Mouse (Mus musculus): ENCODE measurements at regions not wholly inside any gene's neighbourhood (a gene's known extent, or its start where the extent isn't known, plus 50 kb on each side); places are given as distances from the start of the nearest gene placed in this dataset.

DNA sequence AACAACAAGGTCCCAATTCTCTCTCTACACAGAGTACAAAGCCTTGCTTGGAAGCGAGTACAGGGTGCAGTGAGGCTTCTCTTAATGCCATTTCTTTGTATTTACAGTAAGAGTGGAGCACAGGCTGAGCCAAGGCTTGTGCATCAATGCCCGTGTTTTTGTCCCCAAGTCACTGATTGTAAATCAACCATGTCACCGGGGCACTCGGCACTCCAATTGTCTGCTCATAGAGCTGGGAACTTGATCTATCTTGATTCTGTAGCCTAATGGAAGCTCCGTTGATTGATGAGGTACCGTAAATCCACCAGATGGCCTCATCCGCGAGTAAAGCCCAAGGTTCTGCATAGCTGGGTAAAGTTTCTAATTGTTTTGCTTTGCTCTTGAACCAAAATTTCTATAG is 152.1 kb upstream of the Fam98a start:
- H3K27me3 ChIP-seq: no peaks in the 10 kb centered on the region
- no peak for ATAC-seq (ENCODE audit: low FRiP score, low read depth)
- H3K4me3 ChIP-seq: no peak overlapping the region
- WGBS: 26% methylated on average over 8 of the region's 8 CpGs
- no peak overlapping the region for H3K9ac ChIP-seq
- H3K4me1 ChIP-seq: no peaks in the 10 kb centered on the region
- H3K4me2 ChIP-seq (replicated peaks): no peak overlapping the region
- no peak overlapping the region for H3K27ac ChIP-seq
- H3K36me3 ChIP-seq: no peaks in the 10 kb centered on the region
- H3K9me3 ChIP-seq: no peaks in the 10 kb centered on the region

DNA sequence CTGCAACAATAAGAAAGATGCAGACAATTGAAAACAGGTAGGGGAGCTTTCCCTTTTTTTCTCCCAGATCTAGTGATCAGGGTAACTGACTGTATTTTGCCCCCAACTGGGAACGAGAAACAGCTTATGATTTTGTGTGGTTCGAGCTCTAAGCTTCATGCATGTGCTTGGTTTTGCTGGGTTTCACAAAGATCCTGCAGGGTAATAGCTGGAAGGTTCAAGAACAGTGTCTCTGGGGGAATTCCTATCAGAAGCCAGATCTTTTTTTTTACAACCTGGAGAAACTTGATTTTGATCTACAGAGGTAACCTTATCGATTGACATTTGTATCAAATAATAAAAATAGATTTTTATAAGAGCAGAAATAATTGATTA is 145.0 kb upstream of the Fam98a start:
- H3K27ac ChIP-seq: no peak overlapping the region
- no peak overlapping the region for H3K4me3 ChIP-seq
- no peak for ATAC-seq (ENCODE audit: low FRiP score, low read depth)
- no peaks in the 10 kb centered on the region for H3K36me3 ChIP-seq
- no peaks in the 10 kb centered on the region for H3K27me3 ChIP-seq
- H3K9me3 ChIP-seq: no peaks in the 10 kb centered on the region
- 75% methylated on average over 3 of the region's 3 CpGs for WGBS
- no peak overlapping the region for H3K4me2 ChIP-seq (replicated peaks)
- H3K4me1 ChIP-seq: no peaks in the 10 kb centered on the region
- H3K9ac ChIP-seq: no peak overlapping the region

DNA sequence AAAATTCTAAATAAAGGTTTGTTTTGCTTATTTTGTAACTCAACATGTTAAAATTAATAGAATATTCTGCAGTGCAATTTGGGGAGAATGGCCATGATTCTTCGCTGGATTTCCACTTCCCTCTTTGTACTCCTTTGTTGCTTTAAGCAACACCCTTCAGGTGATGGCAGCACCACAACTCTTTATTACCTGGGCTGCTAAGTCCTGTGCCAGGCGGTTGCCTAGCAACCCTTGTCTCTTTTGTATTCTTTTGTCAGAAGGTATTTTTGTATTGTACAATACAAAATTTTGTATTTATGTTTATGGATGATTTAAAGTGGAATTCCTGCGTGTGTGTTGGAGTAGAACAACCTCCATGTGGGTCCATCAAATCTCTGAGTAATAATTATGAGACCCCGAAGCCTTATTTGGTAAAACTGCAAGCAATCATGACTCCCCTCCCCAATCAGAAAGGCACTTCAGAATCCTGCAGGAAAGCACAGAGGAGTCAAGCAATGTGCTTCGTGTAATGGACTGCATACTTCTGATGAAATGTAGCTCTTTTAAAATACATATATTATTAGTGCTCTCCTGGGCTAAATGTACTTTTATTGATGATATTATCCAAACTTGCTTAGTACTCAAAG is 144.5 kb upstream of the Fam98a start:
- H3K4me2 ChIP-seq (replicated peaks): no peak overlapping the region
- H3K27ac ChIP-seq: no peak overlapping the region
- no peak overlapping the region for H3K4me3 ChIP-seq
- 68% methylated on average over 5 of the region's 5 CpGs for WGBS
- H3K9ac ChIP-seq: no peak overlapping the region
- no peaks in the 10 kb centered on the region for H3K9me3 ChIP-seq
- no peak for ATAC-seq (ENCODE audit: low FRiP score, low read depth)
- no peaks in the 10 kb centered on the region for H3K36me3 ChIP-seq
- no peaks in the 10 kb centered on the region for H3K27me3 ChIP-seq
- no peaks in the 10 kb centered on the region for H3K4me1 ChIP-seq

GRCm38 (mm10) chr17:75685927-75686326 is 134.2 kb upstream of the Fam98a start:
- Histone ChIP-seq H3K4me3 (no peak overlapping the region), H3K9ac (no peak overlapping the region), H3K27ac (no peak overlapping the region), H3K4me2 (replicated peaks) (no peak overlapping the region), H3K27me3 (no peaks in the 10 kb centered on the region), H3K36me3 (no peaks in the 10 kb centered on the region), H3K4me1 (no peaks in the 10 kb centered on the region), H3K9me3 (no peaks in the 10 kb centered on the region)
- ATAC-seq (ENCODE audit: low FRiP score, low read depth): no peak; the same call in 1 of the 2 replicates

DNA sequence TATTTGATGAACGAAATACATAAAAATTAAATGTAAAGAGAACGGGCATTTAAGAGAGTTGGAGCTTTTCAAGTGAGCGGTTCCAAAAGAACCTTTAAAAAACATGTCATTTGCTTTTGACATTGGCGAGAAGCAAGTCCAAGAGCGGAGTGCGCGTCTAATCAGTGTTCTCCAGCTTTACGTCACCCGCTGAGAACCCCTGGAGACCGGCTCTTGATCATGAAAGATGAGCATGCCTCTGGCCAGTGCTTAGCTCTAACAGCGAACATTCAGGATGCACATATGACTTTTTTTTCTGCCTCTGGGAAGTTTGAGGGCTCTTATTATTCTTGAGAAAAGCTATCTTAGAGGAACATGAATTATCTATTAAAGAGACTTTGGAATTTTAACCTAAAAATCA is 95.2 kb upstream of the Fam98a start:
- WGBS: 85% methylated on average over 11 of the region's 11 CpGs

GRCm38 (mm10) chr17:75644698-75645097 is 93.0 kb upstream of the Fam98a start:
- Histone ChIP-seq H3K27ac (no peak overlapping the region), H3K9me3 (no peaks in the 10 kb centered on the region), H3K27me3 (no peaks in the 10 kb centered on the region), H3K4me2 (replicated peaks) (no peak overlapping the region), H3K4me3 (no peak overlapping the region), H3K36me3 (no peaks in the 10 kb centered on the region), H3K9ac (no peak overlapping the region), H3K4me1 (no peaks in the 10 kb centered on the region)
- 82% methylated on average over 5 of the region's 5 CpGs for whole genome bisulfite sequencing
- no peak for ATAC-seq (ENCODE audit: low FRiP score, low read depth)

More for the DNA sequence above, 95.2 kb upstream of the Fam98a start:
- no peaks in the 10 kb centered on the region for H3K27me3 ChIP-seq
- H3K4me1 ChIP-seq: no peaks in the 10 kb centered on the region
- no peak overlapping the region for H3K9ac ChIP-seq
- no peaks in the 10 kb centered on the region for H3K9me3 ChIP-seq
- H3K36me3 ChIP-seq: no peaks in the 10 kb centered on the region
- H3K27ac ChIP-seq: no peak overlapping the region
- H3K4me2 ChIP-seq (replicated peaks): no peak overlapping the region
- no peak for ATAC-seq (ENCODE audit: low FRiP score, low read depth)
- no peak overlapping the region for H3K4me3 ChIP-seq

- no peaks in the 10 kb centered on the region for H3K27me3 ChIP-seq
- no peak overlapping the region for H3K27ac ChIP-seq
- H3K9me3 ChIP-seq: no peaks in the 10 kb centered on the region
- 76% methylated on average over 3 of the region's 3 CpGs for whole genome bisulfite sequencing
- H3K9ac ChIP-seq: no peak overlapping the region
- H3K4me3 ChIP-seq: no peak overlapping the region
- ATAC-seq (ENCODE audit: low FRiP score, low read depth): no peak
- no peaks in the 10 kb centered on the region for H3K4me1 ChIP-seq
- no peak overlapping the region for H3K4me2 ChIP-seq (replicated peaks)
- H3K36me3 ChIP-seq: no peaks in the 10 kb centered on the region
Observed at GRCm38 (mm10) chr17:75642311-75642710, 90.6 kb upstream of the Fam98a start.

DNA sequence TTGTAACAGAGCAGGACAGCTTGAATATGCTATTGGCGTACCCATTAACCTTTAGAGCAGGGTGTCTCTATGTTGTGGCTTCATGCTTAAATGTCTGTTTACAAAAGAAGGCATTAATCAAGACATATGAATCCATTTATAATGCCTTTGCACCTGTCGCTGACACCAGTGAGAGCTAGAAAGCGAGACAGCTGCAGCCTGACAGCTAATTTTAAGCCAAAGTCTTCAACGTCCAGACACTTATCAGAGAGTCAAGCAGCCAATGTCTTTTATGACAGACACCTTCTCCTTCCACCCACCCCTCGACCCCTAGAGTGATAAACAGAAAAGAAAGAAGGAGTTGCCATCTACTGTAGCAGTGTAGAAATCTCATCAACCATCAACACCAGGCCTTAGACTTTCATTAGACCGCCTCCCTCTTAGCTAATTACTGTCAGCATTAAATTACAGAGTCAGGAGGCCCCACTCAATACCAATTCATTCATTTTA is 89.3 kb upstream of the Fam98a start:
- Histone ChIP-seq H3K27me3 (no peaks in the 10 kb centered on the region), H3K4me1 (no peaks in the 10 kb centered on the region), H3K4me3 (no peak overlapping the region), H3K4me2 (replicated peaks) (no peak overlapping the region), H3K27ac (no peak overlapping the region), H3K36me3 (no peaks in the 10 kb centered on the region), H3K9ac (no peak overlapping the region), H3K9me3 (no peaks in the 10 kb centered on the region)
- WGBS: 65% methylated on average over 6 of the region's 6 CpGs
- no peak for ATAC-seq (ENCODE audit: low FRiP score, low read depth)

- no peaks in the 10 kb centered on the region for H3K27me3 ChIP-seq
- H3K4me1 ChIP-seq: no peaks in the 10 kb centered on the region
- H3K9me3 ChIP-seq: no peaks in the 10 kb centered on the region
- no peak overlapping the region for H3K4me2 ChIP-seq (replicated peaks)
- H3K36me3 ChIP-seq: no peaks in the 10 kb centered on the region
- no peak overlapping the region for H3K27ac ChIP-seq
- no peak overlapping the region for H3K9ac ChIP-seq
- WGBS: 87% methylated on average over 5 of the region's 5 CpGs
- H3K4me3 ChIP-seq: no peak overlapping the region
- ATAC-seq (ENCODE audit: low FRiP score, low read depth): no peak
Observed at GRCm38 (mm10) chr17:75640575-75640974, 88.8 kb upstream of the Fam98a start.

GRCm38 (mm10) chr17:75629857-75630256 is 78.1 kb upstream of the Fam98a start:
- Histone ChIP-seq H3K4me3 (no peak overlapping the region), H3K4me1 (no peaks in the 10 kb centered on the region), H3K9me3 (no peaks in the 10 kb centered on the region), H3K27ac (no peak overlapping the region), H3K4me2 (replicated peaks) (no peak overlapping the region), H3K36me3 (no peaks in the 10 kb centered on the region), H3K27me3 (no peaks in the 10 kb centered on the region), H3K9ac (no peak overlapping the region)
- 86% methylated on average over 4 of the region's 4 CpGs for WGBS
- no peak for ATAC-seq (ENCODE audit: low FRiP score, low read depth)

GRCm38 (mm10) chr17:75619472-75619871 is 67.7 kb upstream of the Fam98a start:
- Histone ChIP-seq H3K27me3 (no peaks in the 10 kb centered on the region), H3K4me3 (no peak overlapping the region), H3K4me2 (replicated peaks) (no peak overlapping the region), H3K4me1 (no peaks in the 10 kb centered on the region), H3K9me3 (no peaks in the 10 kb centered on the region), H3K27ac (no peak overlapping the region), H3K9ac (no peak overlapping the region), H3K36me3 (no peaks in the 10 kb centered on the region)
- 68% methylated on average over 3 of the region's 3 CpGs for WGBS
- ATAC-seq (ENCODE audit: low FRiP score, low read depth): peak; percentile 36

DNA sequence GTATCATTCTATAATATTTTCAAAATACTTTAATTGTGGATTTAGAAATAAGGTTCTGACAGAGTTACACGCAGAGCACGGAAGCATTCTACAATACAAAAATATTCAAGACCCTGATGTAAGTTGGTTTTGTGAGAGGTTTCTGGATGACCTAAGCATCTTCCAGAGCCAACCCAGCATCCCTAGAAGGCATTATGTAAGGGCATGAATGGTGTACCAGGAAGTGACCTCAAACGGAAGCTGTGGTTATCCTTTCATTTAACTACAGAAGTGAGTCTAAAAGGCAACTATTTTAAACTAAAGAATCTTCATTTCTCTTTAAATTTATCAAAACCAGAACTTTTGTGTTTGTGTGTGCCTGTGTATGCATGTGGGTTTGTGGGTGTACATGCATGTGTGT is 66.8 kb upstream of the Fam98a start:
- Histone ChIP-seq H3K27ac (no peak overlapping the region), H3K4me2 (replicated peaks) (no peak overlapping the region), H3K9me3 (no peaks in the 10 kb centered on the region), H3K4me3 (no peak overlapping the region), H3K36me3 (no peaks in the 10 kb centered on the region), H3K27me3 (no peaks in the 10 kb centered on the region), H3K9ac (no peak overlapping the region), H3K4me1 (no peaks in the 10 kb centered on the region)
- 91% methylated on average over 3 of the region's 3 CpGs for whole genome bisulfite sequencing
- ATAC-seq (ENCODE audit: low FRiP score, low read depth): no peak

- Histone ChIP-seq H3K27ac (no peak overlapping the region), H3K9me3 (no peaks in the 10 kb centered on the region), H3K4me3 (no peak overlapping the region), H3K27me3 (no peaks in the 10 kb centered on the region), H3K4me1 (no peaks in the 10 kb centered on the region), H3K9ac (no peak overlapping the region), H3K36me3 (no peaks in the 10 kb centered on the region), H3K4me2 (replicated peaks) (no peak overlapping the region)
- ATAC-seq (ENCODE audit: low FRiP score, low read depth): 0 out of 2 replicates have a peak, but pooled peaks have one; percentile 48
- 28% methylated on average over 6 of the region's 6 CpGs for WGBS
Observed at GRCm38 (mm10) chr17:75617280-75617679, 65.5 kb upstream of the Fam98a start.
